Mouse (Mus musculus): ENCODE results near the gene Atoh8.
A peak's percentile ranks its signal among the peaks of the same experiment; 100 is the strongest.

Atoh8 gene

GRCm38 (mm10) chr6:72235098-72235806, at the start of gene Atoh8:
TSS of gene Atoh8 (minus strand) at chr6:72235577.
- peak in 1 of 2 experiments; percentile 26 for DNase-seq (ENCODE audit: low spot score in 2 of 2)

GRCm38 (mm10) chr6:72283914-72284313, 48.5 kb upstream of the Atoh8 start:
- DNase-seq (ENCODE audit: low spot score in 2 of 2): no peak

GRCm38 (mm10) chr6:72280410-72280998, 45.1 kb upstream of the Atoh8 start:
- DNase-seq (ENCODE audit: low spot score in 2 of 2): no peak

- DNase-seq (ENCODE audit: low spot score in 2 of 2): no peak
Measured at GRCm38 (mm10) chr6:72279505-72279904, 44.1 kb upstream of the Atoh8 start.

- no peak for DNase-seq (ENCODE audit: low spot score in 2 of 2)
Measured at GRCm38 (mm10) chr6:72278835-72279234, 43.5 kb upstream of the Atoh8 start.

- DNase-seq (ENCODE audit: low spot score in 2 of 2): no peak
Measured at GRCm38 (mm10) chr6:72277508-72278166, 42.3 kb upstream of the Atoh8 start.

- no peak for DNase-seq (ENCODE audit: low spot score in 2 of 2)
Measured at GRCm38 (mm10) chr6:72276972-72277441, 41.6 kb upstream of the Atoh8 start.

- DNase-seq (ENCODE audit: low spot score in 2 of 2): no peak
Measured at GRCm38 (mm10) chr6:72276141-72276540, 40.8 kb upstream of the Atoh8 start.

- DNase-seq (ENCODE audit: low spot score in 2 of 2): no peak
Measured at GRCm38 (mm10) chr6:72275527-72275926, 40.1 kb upstream of the Atoh8 start.

- DNase-seq (ENCODE audit: low spot score in 2 of 2): no peak
Measured at GRCm38 (mm10) chr6:72273153-72273552, 37.8 kb upstream of the Atoh8 start.

GRCm38 (mm10) chr6:72272161-72272696, 36.9 kb upstream of the Atoh8 start:
- DNase-seq (ENCODE audit: low spot score in 2 of 2): no peak

GRCm38 (mm10) chr6:72270952-72271519, 35.7 kb upstream of the Atoh8 start:
- DNase-seq (ENCODE audit: low spot score in 2 of 2): no peak

GRCm38 (mm10) chr6:72270258-72270657, 34.9 kb upstream of the Atoh8 start:
- no peak for DNase-seq (ENCODE audit: low spot score in 2 of 2)

- no peak for DNase-seq (ENCODE audit: low spot score in 2 of 2)
Measured at GRCm38 (mm10) chr6:72268149-72268847, 32.9 kb upstream of the Atoh8 start.

- DNase-seq (ENCODE audit: low spot score in 2 of 2): no peak
Measured at GRCm38 (mm10) chr6:72265664-72266063, 30.3 kb upstream of the Atoh8 start.

- DNase-seq (ENCODE audit: low spot score in 2 of 2): no peak
Measured at GRCm38 (mm10) chr6:72263679-72264265, 28.4 kb upstream of the Atoh8 start.

- no peak for DNase-seq (ENCODE audit: low spot score in 2 of 2)
Measured at GRCm38 (mm10) chr6:72261683-72262320, 26.4 kb upstream of the Atoh8 start.

- peak in 1 of 2 experiments; percentile 83 for DNase-seq (ENCODE audit: low spot score in 2 of 2)
Measured at GRCm38 (mm10) chr6:72260981-72261682, 25.8 kb upstream of the Atoh8 start.

GRCm38 (mm10) chr6:72259474-72259873, 24.1 kb upstream of the Atoh8 start:
- no peak for DNase-seq (ENCODE audit: low spot score in 2 of 2)

GRCm38 (mm10) chr6:72255294-72255693, 19.9 kb upstream of the Atoh8 start:
- DNase-seq (ENCODE audit: low spot score in 2 of 2): no peak

All from frontal cortex, postnatal 14 days (tissue).